Mouse (Mus musculus) kidney, postnatal 0 days (tissue): ENCODE data around the gene BC005624. TPM values are rescaled to one million over a fixed set of nuclear protein-coding genes. Genes with fewer than 3 reads are reported as not detected.

Experiments used
- ATAC-seq: fragments of 200-750 bp; cut with Nextera tagmentation; replicated peaks from 2 replicates; pipeline ENCODE4 v1.8.0; 2017; ENCODE audit warnings: low read depth, moderate number of reproducible peaks, moderate TSS enrichment, moderate library complexity; ENCODE audit not compliant: low FRiP score
- DNase-seq: peaks from one replicate; pipeline ENCODE4 v3.0.0-alpha.2; 2016; ENCODE audit warnings: low spot score
- H3K27ac ChIP-seq: fragments of 300-500 bp; sonication (generic); 2 replicates; pipeline ENCODE4 v1.5.1; 2014; ENCODE audit warnings: mild to moderate bottlenecking
- H3K27me3 ChIP-seq: fragments of 300-500 bp; sonication (generic); 2 replicates; pipeline ENCODE4 v1.6.1; 2014; ENCODE audit warnings: low read length, mixed read lengths; ENCODE audit not compliant: insufficient read depth
- H3K36me3 ChIP-seq: fragments of 300-500 bp; sonication (generic); 2 replicates; pipeline ENCODE4 v1.6.1; 2014; ENCODE audit warnings: low read length, mixed read lengths; ENCODE audit not compliant: insufficient read depth
- H3K4me1 ChIP-seq: fragments of 300-500 bp; sonication (generic); replicated peaks from 2 replicates; pipeline ENCODE4 v1.6.1; 2014; ENCODE audit warnings: antibody characterized with exemption, low read length, mixed read lengths; ENCODE audit not compliant: insufficient read depth
- H3K4me2 ChIP-seq: fragments of 300-500 bp; sonication (generic); 2 replicates; pipeline ENCODE4 v1.6.1; 2014; ENCODE audit warnings: mild to moderate bottlenecking, low read length, moderate library complexity, mixed read lengths
- H3K4me3 ChIP-seq: fragments of 300-500 bp; sonication (generic); replicated peaks from 2 replicates; pipeline ENCODE4 v1.5.1; 2014; ENCODE audit warnings: low read depth, low read length
- H3K9ac ChIP-seq: fragments of 300-500 bp; sonication (generic); 2 replicates; pipeline ENCODE4 v1.6.1; 2014; ENCODE audit warnings: low read depth, low read length
- H3K9me3 ChIP-seq: fragments of 300-500 bp; sonication (generic); replicated peaks from 2 replicates; pipeline ENCODE4 v1.6.1; 2016; ENCODE audit warnings: low read length, inconsistent platforms, mixed read lengths
- CTCF ChIP-seq: IDR thresholded peaks from 2 replicates; pipeline ENCODE4 v1.5.1; 2016; ENCODE audit warnings: antibody characterized with exemption, low read depth, mild to moderate bottlenecking, moderate library complexity
- WGBS: fragments of 180-500 bp; shearing (Covaris S2); extraction: QIAGEN DNeasy Blood & Tissue Kit; methylation state at CpG from one replicate; pipeline ENCODE4 v1.1.7; 2014; 5-methylcytosine and 5-hydroxymethylcytosine counted together
- polyA plus RNA-seq: library from polyadenylated mRNA; unstranded; fragments of >200 nt; fragmentation: Nextera tagmentation; extraction: Ambion mirVana; gene quantifications from 2 replicates; pipeline ENCODE4 v1.2.1, GENCODE M21; 2015

Gene BC005624
- polyA plus RNA-seq, 1 experiment from 2014 or later: 47.2 TPM

DNA sequence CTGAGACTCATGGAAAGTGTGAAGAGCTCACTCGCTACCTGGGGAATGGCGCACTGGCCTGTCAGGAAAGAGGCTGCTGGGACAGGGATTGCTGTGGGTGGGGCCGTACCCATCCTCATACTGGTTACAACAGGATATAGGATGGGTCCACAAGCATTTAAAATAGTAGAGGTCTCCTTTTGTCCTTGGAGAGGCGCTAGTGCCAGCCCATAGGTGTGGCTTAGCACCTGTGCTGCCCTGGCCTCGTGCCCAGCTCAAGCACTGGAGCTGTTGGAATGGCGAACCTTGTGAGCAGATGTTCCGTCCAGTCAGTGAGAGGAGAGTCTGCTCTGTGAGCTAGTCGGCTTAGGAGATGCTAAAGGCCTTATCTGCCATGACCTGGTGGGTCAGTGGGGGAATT lies 37.0 kb upstream of the BC005624 start:
- H3K4me3 ChIP-seq: no peak overlapping the region
- no peak for ATAC-seq

DNA sequence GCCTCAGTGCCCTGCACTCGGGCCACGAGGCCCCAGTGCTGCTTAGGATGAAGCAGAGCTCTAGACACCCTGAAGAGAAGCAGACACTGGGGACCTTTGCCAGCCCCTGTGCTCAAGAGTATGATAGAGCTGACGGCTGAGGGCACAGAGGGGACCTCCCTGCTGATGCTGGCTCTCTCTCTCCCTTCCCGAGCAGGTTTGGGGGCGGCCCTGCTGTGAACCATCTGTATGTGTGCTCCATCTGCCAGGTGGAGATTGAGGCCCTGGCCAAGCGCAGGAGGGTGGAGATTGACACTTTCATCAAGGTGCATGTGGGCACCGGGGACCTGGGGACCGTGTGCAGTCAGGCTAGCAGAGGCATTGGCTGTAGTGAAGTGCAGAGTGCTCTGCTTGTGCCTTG lies 36.5 kb upstream of the BC005624 start:
- H3K9ac ChIP-seq: no peak overlapping the region
- TF ChIP-seq CTCF: no peak
- no peak for ATAC-seq
- peaks cover 33% of the 10 kb centered on the region; the same call in 1 of the 2 replicates for H3K36me3 ChIP-seq
- WGBS: 89% methylated on average over 8 of the region's 8 CpGs
- H3K4me2 ChIP-seq: no peak overlapping the region
- DNase-seq: no peak
- no peaks in the 10 kb centered on the region for H3K9me3 ChIP-seq
- no peaks in the 10 kb centered on the region for H3K27me3 ChIP-seq
- no peaks in the 10 kb centered on the region for H3K4me1 ChIP-seq
- no peak overlapping the region for H3K4me3 ChIP-seq
- no peak overlapping the region for H3K27ac ChIP-seq

More for the DNA sequence above, 37.0 kb upstream of the BC005624 start:
- no peak overlapping the region for H3K9ac ChIP-seq
- WGBS: 88% methylated on average over 8 of the region's 8 CpGs
- H3K36me3 ChIP-seq: peaks cover 33% of the 10 kb centered on the region; the same call in 1 of the 2 replicates
- H3K27me3 ChIP-seq: no peaks in the 10 kb centered on the region
- TF ChIP-seq CTCF: no peak
- no peak overlapping the region for H3K4me2 ChIP-seq
- H3K4me1 ChIP-seq: no peaks in the 10 kb centered on the region
- no peak for DNase-seq
- no peaks in the 10 kb centered on the region for H3K9me3 ChIP-seq
- no peak overlapping the region for H3K27ac ChIP-seq

DNA sequence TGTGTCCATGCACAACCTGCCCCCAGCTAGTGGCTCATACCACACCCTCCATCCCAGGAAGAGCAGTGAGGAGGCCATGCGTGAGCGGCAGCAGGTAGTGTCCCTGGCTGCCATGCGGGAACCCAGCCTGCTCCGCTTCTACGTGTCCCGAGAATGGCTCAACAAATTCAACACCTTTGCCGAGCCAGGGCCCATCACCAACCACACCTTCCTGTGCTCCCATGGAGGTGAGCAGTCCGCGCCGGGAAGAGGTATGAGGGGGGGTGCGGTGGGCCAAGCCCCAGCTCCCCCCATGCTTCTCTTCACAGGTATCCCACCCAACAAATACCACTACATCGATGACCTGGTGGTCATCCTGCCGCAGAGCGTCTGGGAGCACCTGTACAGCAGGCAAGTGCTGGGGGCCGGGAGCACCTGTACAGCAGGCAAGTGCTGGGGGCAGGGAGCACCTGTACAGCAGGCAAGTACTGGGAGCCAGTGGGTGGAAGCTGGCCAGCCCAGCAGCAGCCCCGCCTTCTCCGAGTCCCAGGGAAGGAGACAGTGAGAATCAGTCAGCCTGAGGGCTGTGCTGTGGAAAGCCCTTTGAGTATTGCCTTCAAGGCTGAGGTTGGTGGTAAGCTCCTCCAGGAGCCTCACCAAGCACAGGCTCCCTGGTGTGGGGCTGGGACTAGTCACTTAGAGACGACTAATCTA lies 35.8 kb upstream of the BC005624 start:
- Histone ChIP-seq H3K9me3 (no peaks in the 10 kb centered on the region), H3K27ac (no peak overlapping the region), H3K9ac (no peak overlapping the region), H3K27me3 (no peaks in the 10 kb centered on the region), H3K36me3 (peaks cover 33% of the 10 kb centered on the region; the same call in 1 of the 2 replicates), H3K4me2 (no peak overlapping the region), H3K4me3 (no peak overlapping the region), H3K4me1 (no peaks in the 10 kb centered on the region)
- ATAC-seq: no peak
- DNase-seq: no peak
- no peak for TF ChIP-seq CTCF
- WGBS: 94% methylated on average over 18 of the region's 18 CpGs

- H3K9ac ChIP-seq: no peak overlapping the region
- H3K4me2 ChIP-seq: no peak overlapping the region
- DNase-seq (no peak), ATAC-seq (no peak)
- no peak overlapping the region for H3K27ac ChIP-seq
- peaks cover 14% of the 10 kb centered on the region; the same call in 1 of the 2 replicates for H3K36me3 ChIP-seq
- WGBS: 65% methylated on average over 14 of the region's 14 CpGs
- no peak for TF ChIP-seq CTCF
- no peaks in the 10 kb centered on the region for H3K27me3 ChIP-seq
- H3K4me1 ChIP-seq: no peaks in the 10 kb centered on the region
- no peak overlapping the region for H3K4me3 ChIP-seq
- no peaks in the 10 kb centered on the region for H3K9me3 ChIP-seq
Measured at GRCm38 (mm10) chr2:31013371-31014120, 31.5 kb upstream of the BC005624 start.

DNA sequence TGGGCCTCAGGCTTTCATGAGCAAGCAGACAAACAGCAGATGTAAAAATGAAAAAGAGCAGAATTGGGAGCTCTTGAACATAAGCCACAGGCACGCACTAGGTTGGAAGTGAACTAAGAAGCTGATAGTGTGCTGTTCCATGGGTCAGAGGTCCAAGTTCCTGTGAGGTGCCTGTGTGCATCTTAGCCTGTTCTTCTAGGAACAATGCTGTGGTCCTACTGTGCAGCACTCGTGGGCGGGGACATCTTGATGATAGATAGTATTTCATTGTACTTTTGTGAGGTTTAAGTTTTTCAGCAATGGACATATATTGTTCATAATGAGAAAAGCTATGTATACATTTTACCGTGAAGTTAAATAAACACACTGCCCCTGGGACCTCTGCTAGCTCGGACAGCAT lies 25.2 kb upstream of the BC005624 start:
- H3K4me3 ChIP-seq: no peak overlapping the region
- 86% methylated on average over 5 of the region's 5 CpGs for WGBS
- ATAC-seq (no peak), DNase-seq (no peak)
- no peak for TF ChIP-seq CTCF
- no peak overlapping the region for H3K27ac ChIP-seq
- no peaks in the 10 kb centered on the region for H3K4me1 ChIP-seq
- peaks cover 13% of the 10 kb centered on the region for H3K36me3 ChIP-seq
- H3K4me2 ChIP-seq: no peak overlapping the region
- no peaks in the 10 kb centered on the region for H3K9me3 ChIP-seq
- H3K9ac ChIP-seq: no peak overlapping the region
- no peaks in the 10 kb centered on the region for H3K27me3 ChIP-seq

DNA sequence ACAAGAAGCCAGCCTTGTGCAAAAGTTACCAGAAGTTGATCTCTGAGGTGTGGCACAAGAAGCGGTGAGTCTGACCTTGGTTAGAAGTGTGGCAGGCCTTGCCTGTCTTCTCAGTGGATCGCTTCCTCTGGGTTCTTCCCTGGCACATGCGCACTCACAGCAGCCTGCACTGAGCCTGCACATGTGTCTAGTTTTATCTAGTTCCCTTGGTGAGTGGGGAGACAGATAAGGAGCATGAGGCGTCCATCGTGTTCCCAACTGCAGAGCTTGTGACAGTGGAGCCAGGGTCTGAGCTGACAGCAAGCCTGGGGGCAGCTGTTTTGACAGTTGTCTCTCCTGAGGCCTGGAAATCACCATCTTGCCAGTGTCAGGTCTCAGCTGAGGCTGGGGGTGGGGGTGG lies 24.4 kb upstream of the BC005624 start:
- Histone ChIP-seq H3K9me3 (no peaks in the 10 kb centered on the region), H3K9ac (no peak overlapping the region), H3K36me3 (peaks cover 13% of the 10 kb centered on the region), H3K4me3 (no peak overlapping the region), H3K4me1 (no peaks in the 10 kb centered on the region), H3K27me3 (no peaks in the 10 kb centered on the region), H3K4me2 (no peak overlapping the region), H3K27ac (no peak overlapping the region)
- DNase-seq: no peak
- 83% methylated on average over 5 of the region's 5 CpGs for WGBS
- TF ChIP-seq CTCF: no peak
- ATAC-seq: no peak
